Mouse (Mus musculus) olfactory bulb, adult 2 months (tissue): ENCODE data around the gene Fars2. TPM values are rescaled to one million over a fixed set of nuclear protein-coding genes. Genes with fewer than 3 reads are reported as not detected.

Experiments
- H3K27ac ChIP-seq: fragments of 200-500 bp; 2 replicates; pipeline ENCODE4 v1.5.1; 2012; ENCODE audit warnings: low read depth, low read length; ENCODE audit not compliant: insufficient read depth
- H3K4me1 ChIP-seq: fragments of 200-500 bp; 2 replicates; pipeline ENCODE4 v1.6.1; 2012; ENCODE audit warnings: low read length; ENCODE audit not compliant: control insufficient read depth, insufficient read depth
- H3K4me3 ChIP-seq: fragments of 200-500 bp; 2 replicates; pipeline ENCODE4 v1.5.1; 2012; ENCODE audit warnings: mild to moderate bottlenecking, low read depth, low read length, moderate library complexity; ENCODE audit not compliant: insufficient read depth
- CTCF ChIP-seq: fragments of 200-500 bp; IDR thresholded peaks from 2 replicates; pipeline ENCODE4 v1.5.1; 2012; ENCODE audit warnings: low read depth, mild to moderate bottlenecking, low read length, moderate library complexity; ENCODE audit not compliant: insufficient read depth
- POLR2A ChIP-seq: fragments of 200-500 bp; IDR thresholded peaks from 2 replicates; pipeline ENCODE4 v1.6.1; 2012; ENCODE audit warnings: mild to moderate bottlenecking, low read depth, low read length, moderate library complexity; ENCODE audit not compliant: insufficient read depth
- WGBS: fragments of 180-500 bp; shearing (Covaris S2); methylation state at CpG from one replicate; pipeline ENCODE4 v1.1.7; 2018; 5-methylcytosine and 5-hydroxymethylcytosine counted together
- polyA plus RNA-seq: library from polyadenylated mRNA; stranded (reverse); fragments of >200 nt; gene quantifications from 2 replicates; pipeline ENCODE4 v1.2.4, GENCODE M21; 2012; ENCODE audit warnings: low replicate concordance; ENCODE audit not compliant: missing spikeins, insufficient read depth, insufficient read length

Fars2 gene
- polyA plus RNA-seq, 1 experiment, result not detected

- Histone ChIP-seq H3K27ac (no peak overlapping the region), H3K4me3 (no peak overlapping the region), H3K4me1 (peaks cover 10% of the 10 kb centered on the region)
- 63% methylated on average over 1 of the region's 1 CpGs for WGBS
- TF ChIP-seq CTCF (no peak), POLR2A (no peak)
Observed at GRCm38 (mm10) chr13:36284097-36284496, 166.9 kb downstream of the Fars2 start.

- Histone ChIP-seq H3K4me1 (peaks cover 10% of the 10 kb centered on the region), H3K4me3 (no peak overlapping the region), H3K27ac (no peak overlapping the region)
- 95% methylated on average over 2 of the region's 2 CpGs for WGBS
- TF ChIP-seq CTCF, result no peak
- no peak for TF ChIP-seq POLR2A
Observed at GRCm38 (mm10) chr13:36285235-36285634, 168.0 kb downstream of the Fars2 start.

- WGBS, result 65% methylated on average over 3 of the region's 3 CpGs
- no peak overlapping the region for H3K4me3 ChIP-seq
- H3K4me1 ChIP-seq, result peaks cover 9% of the 10 kb centered on the region
- no peak overlapping the region for H3K27ac ChIP-seq
- TF ChIP-seq CTCF, result no peak
- TF ChIP-seq POLR2A, result no peak
Observed at GRCm38 (mm10) chr13:36293511-36293910, 176.3 kb downstream of the Fars2 start.

GRCm38 (mm10) chr13:36294503-36294902 is 177.3 kb downstream of the Fars2 start:
- TF ChIP-seq CTCF, result no peak
- TF ChIP-seq POLR2A, result no peak
- no peak overlapping the region for H3K27ac ChIP-seq
- 87% methylated on average over 5 of the region's 5 CpGs for WGBS
- no peak overlapping the region for H3K4me3 ChIP-seq
- peaks cover 9% of the 10 kb centered on the region for H3K4me1 ChIP-seq

GRCm38 (mm10) chr13:36295848-36296247 is 178.6 kb downstream of the Fars2 start:
- no peak overlapping the region for H3K4me3 ChIP-seq
- WGBS, result 60% methylated on average over 6 of the region's 6 CpGs
- H3K27ac ChIP-seq, result no peak overlapping the region
- H3K4me1 ChIP-seq, result peaks cover 9% of the 10 kb centered on the region
- TF ChIP-seq POLR2A, result no peak
- TF ChIP-seq CTCF, result no peak

GRCm38 (mm10) chr13:36296574-36296973 is 179.4 kb downstream of the Fars2 start:
- H3K4me1 ChIP-seq, result peaks cover 9% of the 10 kb centered on the region
- no peak overlapping the region for H3K4me3 ChIP-seq
- TF ChIP-seq POLR2A, result no peak
- TF ChIP-seq CTCF, result no peak
- no peak overlapping the region for H3K27ac ChIP-seq
- WGBS, result 69% methylated on average over 4 of the region's 4 CpGs

- Histone ChIP-seq H3K27ac (no peak overlapping the region), H3K4me1 (peaks cover 9% of the 10 kb centered on the region), H3K4me3 (no peak overlapping the region)
- 46% methylated on average over 3 of the region's 3 CpGs for WGBS
- no peak for TF ChIP-seq CTCF
- no peak for TF ChIP-seq POLR2A
Observed at GRCm38 (mm10) chr13:36297950-36298781, 181.0 kb downstream of the Fars2 start.

- TF ChIP-seq CTCF (no peak), POLR2A (no peak)
- H3K4me1 ChIP-seq, result 0 out of 2 replicates have a peak, but pooled peaks cover 6% of the 10 kb centered on the region
Observed at GRCm38 (mm10) chr13:36298782-36299031, 181.5 kb downstream of the Fars2 start.

GRCm38 (mm10) chr13:36302770-36303169 is 185.6 kb downstream of the Fars2 start:
- no peak overlapping the region for H3K4me3 ChIP-seq
- H3K27ac ChIP-seq, result no peak overlapping the region
- 73% methylated on average over 3 of the region's 3 CpGs for WGBS
- H3K4me1 ChIP-seq, result no peaks in the 10 kb centered on the region
- TF ChIP-seq CTCF (no peak), POLR2A (no peak)

More at GRCm38 (mm10) chr13:36298782-36299031, 181.5 kb downstream of the Fars2 start:
- H3K4me3 ChIP-seq, result no peak overlapping the region
- no peak overlapping the region for H3K27ac ChIP-seq

GRCm38 (mm10) chr13:36305306-36305705 is 188.1 kb downstream of the Fars2 start:
- Histone ChIP-seq H3K4me1 (no peaks in the 10 kb centered on the region), H3K27ac (no peak overlapping the region), H3K4me3 (no peak overlapping the region)
- 44% methylated on average over 2 of the region's 2 CpGs for WGBS
- TF ChIP-seq POLR2A (no peak), CTCF (no peak)
